Mouse (Mus musculus): ENCODE results near the gene Dapk2. TPM values are rescaled to one million over a fixed set of nuclear protein-coding genes. Genes with fewer than 3 reads are reported as not detected.

The Dapk2 gene
- total and polyA plus RNA-seq, 3 experiments = 7.5 to 24.4 (median 9.8) TPM

- no peak for ATAC-seq (ENCODE audit: extremely low read depth, insufficient number of reproducible peaks, low FRiP score, poor library complexity, severe bottlenecking)
- Histone ChIP-seq H3K36me3 (replicated peaks) (peaks cover 61% of the 10 kb centered on the region), H3K9me3 (replicated peaks) (no peaks in the 10 kb centered on the region), H3K27me3 (ENCODE audit: insufficient read depth, low read length) (no peaks in the 10 kb centered on the region), H3K4me1 (ENCODE audit: insufficient read depth, low read depth, low read length) (peaks cover 49% of the 10 kb centered on the region), H3K4me3 (ENCODE audit: low read depth, low read length) (no peak overlapping the region)
- no peak for DNase-seq (ENCODE audit: low spot score)
- TF ChIP-seq POLR2AphosphoS5 (IDR thresholded peaks at IDR 0.05; ENCODE audit: insufficient replicate concordance, low read depth, low read length) = no peak
- TF ChIP-seq CTCF (IDR thresholded peaks at IDR 0.05; ENCODE audit: low read depth, low read length) = no peak
- no peak for TF ChIP-seq GATA1 (IDR thresholded peaks at IDR 0.05; ENCODE audit: borderline replicate concordance, low read length)
- no peak for TF ChIP-seq TAL1 (conservative IDR thresholded peaks at IDR 0.05; ENCODE audit: low read depth, low read length)
- no peak for TF ChIP-seq GATA2 (IDR thresholded peaks at IDR 0.05; ENCODE audit: borderline replicate concordance, low read depth, low read length)
Measured at GRCm38 (mm10) chr9:66237742-66238141, 79.7 kb downstream of the Dapk2 start.

DNA sequence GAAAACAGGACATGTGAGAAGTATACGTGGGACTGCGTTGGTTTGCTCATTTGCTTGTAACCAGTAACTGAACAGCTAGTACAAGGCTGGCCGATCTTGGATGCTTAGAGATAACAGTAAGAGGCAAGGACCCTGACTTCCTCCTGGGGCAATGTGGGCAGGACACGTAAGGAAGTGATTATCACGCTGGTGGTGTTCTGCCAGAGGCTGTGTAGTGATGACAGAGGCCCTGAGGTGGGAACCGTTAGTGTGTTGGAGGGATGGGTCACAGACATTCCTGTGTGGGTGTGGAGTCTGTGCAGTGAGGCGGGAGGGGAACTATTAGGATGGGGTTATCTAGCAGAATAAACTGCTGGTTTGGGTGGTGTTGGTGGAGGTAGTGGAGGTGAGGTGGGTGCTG, 81.2 kb downstream of the Dapk2 start:
- Histone ChIP-seq H3K9me3 (replicated peaks) (no peaks in the 10 kb centered on the region), H3K4me1 (ENCODE audit: insufficient read depth, low read depth, low read length) (peaks cover 54% of the 10 kb centered on the region), H3K36me3 (replicated peaks) (peaks cover 61% of the 10 kb centered on the region), H3K4me3 (ENCODE audit: low read depth, low read length) (peak overlapping the region; percentile 10; the same call in 1 of the 2 replicates), H3K27me3 (ENCODE audit: insufficient read depth, low read length) (no peaks in the 10 kb centered on the region)
- peak; percentile 77 for DNase-seq (ENCODE audit: low spot score)
- TF ChIP-seq CTCF (IDR thresholded peaks at IDR 0.05; ENCODE audit: low read depth, low read length) (no peak), GATA2 (IDR thresholded peaks at IDR 0.05; ENCODE audit: borderline replicate concordance, low read depth, low read length) (no peak), POLR2AphosphoS5 (IDR thresholded peaks at IDR 0.05; ENCODE audit: insufficient replicate concordance, low read depth, low read length) (no peak), TAL1 (conservative IDR thresholded peaks at IDR 0.05; ENCODE audit: low read depth, low read length) (no peak), GATA1 (IDR thresholded peaks at IDR 0.05; ENCODE audit: borderline replicate concordance, low read length) (no peak)
- ATAC-seq (ENCODE audit: extremely low read depth, insufficient number of reproducible peaks, low FRiP score, poor library complexity, severe bottlenecking) = peak; percentile 92

GRCm38 (mm10) chr9:66239691-66240090, 81.7 kb downstream of the Dapk2 start:
- Histone ChIP-seq H3K27me3 (ENCODE audit: insufficient read depth, low read length) (no peaks in the 10 kb centered on the region), H3K4me1 (ENCODE audit: insufficient read depth, low read depth, low read length) (peaks cover 54% of the 10 kb centered on the region), H3K36me3 (replicated peaks) (peaks cover 60% of the 10 kb centered on the region), H3K4me3 (ENCODE audit: low read depth, low read length) (peak overlapping the region; percentile 10; the same call in 1 of the 2 replicates), H3K9me3 (replicated peaks) (no peaks in the 10 kb centered on the region)
- ATAC-seq (ENCODE audit: extremely low read depth, insufficient number of reproducible peaks, low FRiP score, poor library complexity, severe bottlenecking) = no peak
- DNase-seq (ENCODE audit: low spot score) = no peak
- TF ChIP-seq TAL1 (conservative IDR thresholded peaks at IDR 0.05; ENCODE audit: low read depth, low read length) (no peak), POLR2AphosphoS5 (IDR thresholded peaks at IDR 0.05; ENCODE audit: insufficient replicate concordance, low read depth, low read length) (no peak), GATA2 (IDR thresholded peaks at IDR 0.05; ENCODE audit: borderline replicate concordance, low read depth, low read length) (no peak), GATA1 (IDR thresholded peaks at IDR 0.05; ENCODE audit: borderline replicate concordance, low read length) (no peak), CTCF (IDR thresholded peaks at IDR 0.05; ENCODE audit: low read depth, low read length) (no peak)

- Histone ChIP-seq H3K4me3 (ENCODE audit: low read depth, low read length) (no peak overlapping the region; the same call in 1 of the 2 replicates), H3K27me3 (ENCODE audit: insufficient read depth, low read length) (no peaks in the 10 kb centered on the region), H3K9me3 (replicated peaks) (no peaks in the 10 kb centered on the region), H3K4me1 (ENCODE audit: insufficient read depth, low read depth, low read length) (peaks cover 54% of the 10 kb centered on the region), H3K36me3 (replicated peaks) (peaks cover 59% of the 10 kb centered on the region)
- ATAC-seq (ENCODE audit: extremely low read depth, insufficient number of reproducible peaks, low FRiP score, poor library complexity, severe bottlenecking) (no peak), DNase-seq (ENCODE audit: low spot score) (no peak)
- TF ChIP-seq CTCF (IDR thresholded peaks at IDR 0.05; ENCODE audit: low read depth, low read length) (no peak), TAL1 (conservative IDR thresholded peaks at IDR 0.05; ENCODE audit: low read depth, low read length) (no peak)
Measured at GRCm38 (mm10) chr9:66240493-66240892, 82.5 kb downstream of the Dapk2 start.

DNA sequence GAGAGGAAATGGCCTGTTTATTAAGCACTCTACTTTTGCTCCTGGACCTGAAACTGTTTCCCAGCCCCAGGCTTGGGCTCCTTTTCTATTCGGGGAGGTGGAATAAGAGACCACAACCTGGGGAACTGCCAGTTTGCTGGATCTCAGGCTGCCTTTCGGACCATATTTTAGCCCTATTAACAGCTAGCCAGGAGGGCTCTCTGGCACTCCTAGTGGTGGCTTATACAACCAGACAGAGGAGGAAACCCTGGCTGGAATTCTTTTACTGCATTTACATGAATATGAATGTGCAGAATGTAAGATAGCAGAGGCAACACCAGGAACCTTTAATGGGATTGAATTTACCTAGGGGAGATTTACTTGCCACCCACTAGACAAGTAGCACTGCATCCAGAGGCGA, 83.0 kb downstream of the Dapk2 start:
- Histone ChIP-seq H3K36me3 (replicated peaks) (peaks cover 59% of the 10 kb centered on the region), H3K4me3 (ENCODE audit: low read depth, low read length) (no peak overlapping the region), H3K9me3 (replicated peaks) (no peaks in the 10 kb centered on the region), H3K27me3 (ENCODE audit: insufficient read depth, low read length) (no peaks in the 10 kb centered on the region), H3K4me1 (ENCODE audit: insufficient read depth, low read depth, low read length) (peaks cover 54% of the 10 kb centered on the region)
- ATAC-seq (ENCODE audit: extremely low read depth, insufficient number of reproducible peaks, low FRiP score, poor library complexity, severe bottlenecking) (no peak), DNase-seq (ENCODE audit: low spot score) (peak; percentile 56)
- TF ChIP-seq POLR2AphosphoS5 (IDR thresholded peaks at IDR 0.05; ENCODE audit: insufficient replicate concordance, low read depth, low read length) = no peak
- peak; percentile 64; the same call in 1 of the 2 replicates for TF ChIP-seq CTCF (IDR thresholded peaks at IDR 0.05; ENCODE audit: low read depth, low read length)

- DNase-seq (ENCODE audit: low spot score) (no peak), ATAC-seq (ENCODE audit: extremely low read depth, insufficient number of reproducible peaks, low FRiP score, poor library complexity, severe bottlenecking) (no peak)
- no peak overlapping the region for H3K4me3 ChIP-seq (ENCODE audit: low read depth, low read length)
- TF ChIP-seq CTCF (IDR thresholded peaks at IDR 0.05; ENCODE audit: low read depth, low read length) = no peak
- TF ChIP-seq GATA2 (IDR thresholded peaks at IDR 0.05; ENCODE audit: borderline replicate concordance, low read depth, low read length) = no peak
- no peak for TF ChIP-seq TAL1 (conservative IDR thresholded peaks at IDR 0.05; ENCODE audit: low read depth, low read length)
- no peak for TF ChIP-seq POLR2AphosphoS5 (IDR thresholded peaks at IDR 0.05; ENCODE audit: insufficient replicate concordance, low read depth, low read length)
- TF ChIP-seq GATA1 (IDR thresholded peaks at IDR 0.05; ENCODE audit: borderline replicate concordance, low read length) = no peak
- H3K4me1 ChIP-seq (ENCODE audit: insufficient read depth, low read depth, low read length) = peaks cover 54% of the 10 kb centered on the region
- no peaks in the 10 kb centered on the region for H3K27me3 ChIP-seq (ENCODE audit: insufficient read depth, low read length)
- peaks cover 63% of the 10 kb centered on the region for H3K36me3 ChIP-seq (replicated peaks)
- no peaks in the 10 kb centered on the region for H3K9me3 ChIP-seq (replicated peaks)
Measured at GRCm38 (mm10) chr9:66241722-66242121, 83.7 kb downstream of the Dapk2 start.

DNA sequence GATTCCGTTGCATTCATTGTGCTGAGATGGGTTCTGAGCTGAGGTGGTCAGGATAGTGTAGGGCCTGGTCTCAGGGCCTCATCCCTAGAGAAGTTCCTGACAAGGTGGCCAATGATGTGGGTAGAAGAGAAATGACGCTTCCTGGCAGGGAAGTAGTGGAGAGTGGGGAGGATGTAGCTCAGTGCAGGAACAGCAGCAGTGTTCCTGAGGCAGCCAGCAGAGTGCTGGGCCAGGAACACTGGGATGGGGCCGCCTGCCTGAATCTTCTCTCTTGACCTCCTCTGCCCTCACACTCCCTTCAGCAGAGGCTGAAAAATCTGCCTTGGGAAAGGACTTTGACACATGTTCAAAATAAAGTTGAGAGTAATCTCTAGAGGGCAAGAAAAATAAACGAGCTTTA, 85.2 kb downstream of the Dapk2 start:
- peaks cover 74% of the 10 kb centered on the region for H3K36me3 ChIP-seq (replicated peaks)
- no peak overlapping the region for H3K4me3 ChIP-seq (ENCODE audit: low read depth, low read length)
- TF ChIP-seq TAL1 (conservative IDR thresholded peaks at IDR 0.05; ENCODE audit: low read depth, low read length) (no peak), POLR2AphosphoS5 (IDR thresholded peaks at IDR 0.05; ENCODE audit: insufficient replicate concordance, low read depth, low read length) (no peak), GATA1 (IDR thresholded peaks at IDR 0.05; ENCODE audit: borderline replicate concordance, low read length) (no peak), CTCF (IDR thresholded peaks at IDR 0.05; ENCODE audit: low read depth, low read length) (no peak), GATA2 (IDR thresholded peaks at IDR 0.05; ENCODE audit: borderline replicate concordance, low read depth, low read length) (no peak)
- DNase-seq (ENCODE audit: low spot score) (no peak), ATAC-seq (ENCODE audit: extremely low read depth, insufficient number of reproducible peaks, low FRiP score, poor library complexity, severe bottlenecking) (no peak)
- no peaks in the 10 kb centered on the region for H3K27me3 ChIP-seq (ENCODE audit: insufficient read depth, low read length)
- H3K4me1 ChIP-seq (ENCODE audit: insufficient read depth, low read depth, low read length) = peaks cover 45% of the 10 kb centered on the region
- H3K9me3 ChIP-seq (replicated peaks) = no peaks in the 10 kb centered on the region

Data from G1E (cell line).